Mouse (Mus musculus) lung, postnatal 4 days (tissue): ENCODE data around the gene Cidec.
A peak's percentile ranks its signal among the peaks of the same experiment; 100 is the strongest.

Experiments used
- DNase-seq, 2 experiments: peaks; one replicate each; pipeline ENCODE4 v3.0.0; 2021

Cidec gene

GRCm38 (mm10) chr6:113443091-113443490 lies 7.5 kb upstream of the Cidec start:
- no peak for DNase-seq

- peak; percentile 90 to 93 for DNase-seq
Measured at GRCm38 (mm10) chr6:113442442-113443090, 7.0 kb upstream of the Cidec start, which contains the start of gene Jagn1. Gene Jagn1 (plus strand): TSS chr6:113442569.

GRCm38 (mm10) chr6:113442087-113442441 lies 6.5 kb upstream of the Cidec start:
- DNase-seq = no peak

DNA sequence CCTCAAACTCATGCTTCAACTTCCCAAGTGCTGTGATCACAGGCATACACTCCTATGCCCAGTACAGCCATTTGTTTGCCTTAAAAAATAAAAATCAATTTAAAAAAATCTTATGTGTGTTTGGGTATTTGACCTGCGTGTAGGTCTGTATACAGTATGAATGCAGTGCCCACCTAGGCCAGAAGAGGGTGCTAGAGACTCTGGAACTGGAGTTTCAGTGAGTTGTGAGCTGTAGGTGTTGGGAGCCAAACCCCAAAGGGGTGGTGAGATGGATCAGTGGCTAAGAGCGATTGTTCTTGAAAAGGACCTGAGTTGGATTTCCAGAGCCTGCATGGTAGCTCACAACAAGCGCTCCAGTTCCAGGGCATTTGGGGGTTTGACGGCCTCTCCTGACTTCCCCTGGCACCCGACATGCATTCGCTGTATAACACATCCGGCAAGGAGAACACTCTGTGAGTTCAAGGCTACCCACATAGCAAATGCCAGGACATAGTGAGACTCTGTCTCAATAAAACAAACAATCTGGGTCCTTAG lies 5.7 kb upstream of the Cidec start:
- DNase-seq = peak in 1 of 2 experiments; percentile 76

GRCm38 (mm10) chr6:113440686-113441085 lies 5.1 kb upstream of the Cidec start:
- DNase-seq = no peak

DNA sequence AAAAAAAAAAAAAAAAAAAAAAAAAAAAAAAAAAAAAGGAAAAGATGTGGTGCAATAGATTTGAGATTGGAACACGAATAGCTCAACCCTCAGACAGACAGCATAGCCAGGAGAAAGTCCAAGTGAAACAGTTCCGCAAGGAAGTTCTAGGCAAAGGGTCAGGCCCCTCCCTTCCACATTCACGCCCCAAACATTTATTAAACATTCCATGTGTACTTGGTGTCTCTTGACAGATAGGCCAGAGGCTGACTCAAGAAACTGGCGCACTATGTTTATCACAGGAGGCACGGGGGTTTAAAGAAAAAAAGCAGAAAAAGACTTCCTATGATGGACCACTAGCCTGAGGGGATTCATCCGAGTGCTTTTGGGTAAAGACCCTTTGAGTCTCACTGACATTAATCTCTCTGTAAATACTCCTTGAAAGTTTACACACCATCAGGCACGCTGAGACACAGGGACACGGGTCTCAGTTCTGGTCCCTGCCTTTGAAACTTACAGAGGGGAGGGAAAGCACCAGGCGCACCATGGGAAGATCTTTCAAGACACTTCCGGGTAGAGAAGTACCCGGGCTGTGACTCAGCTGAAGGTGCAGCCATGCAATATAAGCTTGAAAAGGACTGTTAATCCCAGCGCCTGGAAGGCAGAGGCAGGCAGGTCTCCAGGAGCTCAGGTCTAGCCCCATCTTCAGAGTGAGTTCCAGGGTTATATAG lies 3.3 kb upstream of the Cidec start:
- no peak for DNase-seq

- DNase-seq = no peak
Measured at GRCm38 (mm10) chr6:113437135-113437534, 1.6 kb upstream of the Cidec start.

- no peak for DNase-seq
Measured at GRCm38 (mm10) chr6:113434691-113435090, 869 bp downstream of the Cidec start.

DNA sequence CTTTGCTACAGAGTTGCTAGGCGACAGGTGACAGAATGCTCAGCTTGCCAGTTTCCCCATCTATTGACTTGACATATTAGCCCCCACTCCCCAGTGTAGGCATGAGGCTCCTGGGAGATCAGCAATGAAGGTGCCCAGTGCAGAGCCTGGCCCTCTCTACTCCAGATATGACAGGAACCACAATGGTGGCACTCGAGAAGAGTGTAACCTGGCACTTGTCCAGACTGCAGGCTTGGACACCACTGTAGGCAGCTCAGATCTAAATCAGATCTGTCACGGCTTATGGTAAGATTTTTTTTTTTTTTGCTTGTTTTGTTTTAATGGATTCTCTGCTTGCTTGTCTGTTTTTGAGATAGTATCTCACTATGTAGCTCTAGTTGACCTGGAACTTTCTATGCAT lies 1.9 kb downstream of the Cidec start:
- DNase-seq = no peak

GRCm38 (mm10) chr6:113431801-113432200 lies 3.8 kb downstream of the Cidec start:
- no peak for DNase-seq

DNA sequence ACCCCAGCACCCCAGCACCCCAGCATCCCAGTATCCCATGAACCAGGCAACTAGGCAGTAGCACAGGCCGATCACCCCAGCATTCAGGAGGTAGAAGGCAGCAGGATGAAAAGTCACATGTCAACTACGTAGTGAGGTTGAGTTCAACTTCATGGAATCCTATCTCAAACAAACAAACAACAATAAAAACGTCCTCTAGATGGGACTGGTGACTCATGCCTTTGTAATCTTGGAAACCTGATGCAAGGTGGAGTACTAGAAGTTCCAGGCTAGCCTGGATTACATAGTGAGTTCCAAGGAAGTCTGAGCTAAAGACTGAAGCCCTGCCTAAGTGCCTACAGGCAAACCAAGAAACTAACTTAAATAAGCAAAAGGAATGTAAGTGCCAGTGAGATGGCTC lies 4.7 kb downstream of the Cidec start:
- no peak for DNase-seq

DNA sequence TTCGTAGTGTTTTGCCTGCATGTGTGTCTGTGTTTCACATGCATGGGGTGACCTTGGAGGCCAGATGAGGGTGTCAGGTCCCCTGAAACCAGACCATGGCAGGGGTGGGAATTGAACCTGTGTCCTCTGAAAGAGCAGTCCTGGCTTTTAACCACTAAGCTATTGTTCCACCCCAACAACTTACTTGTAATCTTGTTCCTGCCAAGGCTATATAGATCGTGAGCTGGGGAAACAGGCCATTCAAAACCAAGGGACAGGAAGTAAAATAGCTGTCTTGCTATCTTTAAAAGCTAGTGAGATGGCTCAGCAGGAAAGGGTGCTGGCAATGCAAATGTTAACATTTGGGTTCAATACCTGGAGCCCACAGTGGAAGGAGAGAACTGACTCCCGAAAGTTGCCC lies 5.6 kb downstream of the Cidec start:
- no peak for DNase-seq

DNA sequence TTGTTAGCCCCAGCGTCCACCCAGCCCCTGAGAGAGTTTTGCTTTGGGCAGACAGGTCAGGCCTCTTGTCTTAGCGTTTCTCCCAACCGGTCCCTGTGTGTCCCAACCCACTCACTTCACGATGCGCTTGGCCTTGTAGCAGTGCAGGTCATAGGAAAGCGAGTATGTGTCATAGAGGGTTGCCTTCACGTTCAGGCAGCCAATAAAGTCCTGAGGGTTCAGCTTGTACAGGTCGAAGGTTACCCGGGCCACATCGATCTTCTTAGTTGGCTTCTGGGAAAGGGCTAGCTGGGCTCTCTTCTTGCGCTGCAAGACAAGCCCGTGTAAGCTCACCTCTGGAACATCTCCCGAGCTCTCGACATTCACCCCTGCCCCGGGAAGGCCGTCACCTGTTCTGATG lies 7.6 kb downstream of the Cidec start:
- DNase-seq = no peak

DNA sequence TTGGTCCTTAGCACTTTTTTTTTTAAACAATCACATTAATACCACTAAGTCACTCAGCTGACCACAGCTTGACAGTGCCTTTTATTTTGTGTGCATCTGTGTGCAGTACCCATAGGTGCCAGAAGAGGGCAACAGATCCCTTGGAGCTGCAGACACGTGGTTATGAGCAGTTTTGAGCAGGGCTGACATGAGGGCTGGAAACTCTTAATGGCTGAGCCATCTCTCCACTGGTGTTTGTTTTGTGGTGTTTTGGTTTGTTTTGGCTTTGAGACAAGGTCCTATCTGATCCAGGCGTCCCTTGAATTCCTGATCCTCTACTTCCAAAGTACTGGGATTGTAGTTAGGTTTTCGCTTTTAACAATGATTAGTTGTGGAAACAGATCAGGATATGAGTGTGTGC lies 8.2 kb downstream of the Cidec start:
- DNase-seq = peak in 1 of 2 experiments; percentile 74

DNA sequence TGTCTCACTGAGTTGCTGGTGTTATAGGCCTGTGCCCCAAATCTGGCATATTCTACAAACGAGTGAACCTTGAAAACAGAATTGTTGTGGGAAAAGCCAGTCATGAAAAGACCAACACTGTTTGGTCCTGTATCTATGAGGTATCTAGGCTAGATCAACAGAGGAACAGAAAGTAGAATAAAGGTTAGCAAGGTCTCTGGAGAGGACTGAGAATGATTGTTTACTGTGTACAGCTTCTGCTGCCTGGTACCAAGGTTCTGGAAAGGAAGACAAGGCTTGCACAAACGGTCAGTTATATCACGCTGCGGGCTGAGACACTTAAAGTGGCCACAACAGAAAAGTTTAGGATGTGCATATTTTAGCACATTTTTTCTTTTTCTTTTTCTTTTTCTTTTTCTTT lies 8.9 kb downstream of the Cidec start:
- DNase-seq = no peak

DNA sequence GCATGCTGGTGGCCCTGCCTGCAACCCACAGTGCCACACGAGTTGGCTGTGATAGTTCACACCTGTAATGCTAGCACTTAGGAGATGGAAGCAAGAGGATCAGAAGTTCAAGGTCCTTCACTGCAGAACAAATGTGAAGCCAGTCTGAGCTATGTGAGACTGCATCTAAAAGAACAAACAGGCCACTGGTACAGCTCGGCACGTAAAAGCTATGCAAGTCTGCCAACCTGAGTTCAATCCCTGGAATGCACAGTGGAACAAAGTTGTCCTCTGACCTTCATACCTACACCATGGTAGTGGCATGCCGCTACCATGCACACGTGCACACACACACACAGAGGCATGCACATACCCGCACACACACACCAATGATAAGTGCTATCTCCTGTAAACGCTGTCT lies 11.4 kb downstream of the Cidec start:
- DNase-seq = no peak

DNA sequence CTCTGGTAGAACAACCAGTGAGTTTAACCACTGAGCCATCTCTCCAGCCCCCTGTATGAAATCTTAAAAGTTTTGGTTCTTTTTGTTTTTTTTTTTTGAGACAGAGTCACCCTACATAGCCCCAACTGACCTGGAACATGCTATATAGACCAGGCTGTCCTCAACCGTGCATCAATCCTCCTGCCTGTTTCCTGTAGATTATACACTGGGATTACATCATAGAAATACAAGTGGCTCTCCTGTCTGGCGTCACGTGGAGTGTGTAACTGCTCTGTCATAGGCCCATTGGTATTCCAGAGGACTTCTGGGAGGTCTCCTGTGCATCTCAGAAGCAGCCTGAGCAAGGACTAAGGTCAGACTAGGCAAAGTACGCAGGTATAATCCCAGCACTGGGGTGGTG lies 12.6 kb downstream of the Cidec start:
- DNase-seq = no peak

- DNase-seq = peak; percentile 96 to 99
Measured at GRCm38 (mm10) chr6:113419199-113419587, 16.4 kb downstream of the Cidec start, which contains the start of gene Rpusd3. Gene Rpusd3 (minus strand): TSS chr6:113419340.

DNA sequence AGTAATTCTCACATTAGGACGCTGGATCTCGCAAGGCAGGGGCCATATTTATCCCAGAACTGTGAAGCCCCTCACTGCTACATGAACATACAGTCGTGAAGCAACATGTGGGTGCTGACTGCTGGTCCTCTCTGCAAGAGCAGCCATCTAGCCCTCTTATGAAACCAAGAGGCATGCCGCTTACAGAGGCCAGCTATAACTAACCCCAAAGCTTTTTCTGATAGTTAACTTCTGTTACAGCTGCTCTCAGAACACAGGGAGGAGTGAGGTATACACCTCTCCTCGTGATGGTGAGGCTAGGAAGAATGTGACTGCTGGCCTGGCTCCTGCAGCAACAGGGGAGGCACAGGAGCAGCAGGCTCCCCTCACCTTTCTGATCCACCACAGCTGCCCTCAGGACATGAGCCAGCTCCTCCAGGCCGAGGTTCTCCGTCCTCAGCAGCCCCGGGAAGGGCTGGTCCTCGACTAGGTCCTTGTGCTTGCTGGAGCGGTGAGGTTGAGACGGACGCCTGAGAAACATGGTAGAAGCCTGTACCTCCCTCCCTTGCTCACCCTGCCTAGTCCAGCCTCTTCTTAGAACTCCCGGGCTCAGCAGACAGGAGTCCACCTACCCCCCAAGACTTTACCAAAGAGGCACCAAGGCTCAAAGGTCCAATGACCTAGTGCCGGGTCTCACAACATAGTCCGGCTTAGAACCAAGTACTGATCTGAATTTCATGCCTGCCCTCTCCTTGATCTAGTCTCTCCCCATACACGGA lies 16.9 kb downstream of the Cidec start:
- no peak for DNase-seq

- no peak for DNase-seq
Measured at GRCm38 (mm10) chr6:113416416-113416815, 19.1 kb downstream of the Cidec start.

DNA sequence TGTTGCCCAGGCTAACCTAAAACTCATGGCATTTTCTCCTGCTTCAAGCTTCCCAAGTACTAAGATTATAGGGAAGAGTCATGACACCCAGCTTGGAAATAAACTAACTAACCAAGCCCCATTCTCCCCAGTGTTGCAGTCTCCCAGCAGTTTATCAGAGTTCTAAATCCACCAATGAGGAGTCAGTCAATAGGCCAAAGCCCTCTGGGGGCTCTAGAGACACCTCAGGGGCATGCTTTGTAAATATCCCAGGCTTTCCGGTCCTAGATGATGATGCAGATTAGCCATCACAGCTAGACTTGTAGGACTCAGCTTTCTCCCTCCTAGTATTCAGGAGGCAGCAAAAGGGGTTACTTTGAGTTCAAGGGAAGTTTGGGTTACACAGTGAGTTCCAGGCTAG lies 25.6 kb downstream of the Cidec start:
- DNase-seq = no peak

GRCm38 (mm10) chr6:113406683-113407082 lies 28.9 kb downstream of the Cidec start:
- peak in 1 of 2 experiments; percentile 15 for DNase-seq

DNA sequence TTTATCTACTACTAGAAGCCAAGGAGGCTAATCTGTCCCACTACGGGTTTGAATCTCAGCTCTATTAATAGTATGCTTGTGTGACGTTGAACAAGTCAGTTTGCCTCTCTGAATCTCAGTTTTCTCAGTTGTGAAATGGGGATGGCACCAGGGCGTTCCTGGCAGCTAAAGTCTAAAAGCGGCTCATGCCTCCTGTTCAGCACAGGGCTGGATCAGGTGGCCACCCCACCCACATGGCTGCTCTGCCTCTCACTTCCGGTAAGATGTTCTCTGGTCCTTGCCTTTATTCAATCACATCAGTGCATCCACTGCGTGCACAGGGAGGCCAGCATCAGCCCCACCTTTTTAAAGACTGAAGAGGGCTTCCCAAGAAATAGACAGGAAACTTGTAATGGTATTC lies 30.1 kb downstream of the Cidec start:
- DNase-seq = no peak
